Mouse (Mus musculus) layer of hippocampus, postnatal 10 days (tissue): ENCODE results near the gene Akap17b. TPM values are rescaled to one million over a fixed set of nuclear protein-coding genes. Genes with fewer than 3 reads are reported as not detected.
"Not testable (repeated sequence)": the region's sequence is repeated elsewhere in the genome, so short reads cannot be mapped to it uniquely, and the experiment has no call there.

Source experiments
- DNase-seq, 2 experiments: peaks; one replicate each; pipeline ENCODE4 v3.0.0; 2021; ENCODE audit warnings: low spot score in 2 of 2
- long read RNA-seq: library from polyadenylated mRNA; stranded (forward); transcript quantifications from one replicate; pipeline ENCODE4 v2.0.0, GENCODE M21; 2023
- total RNA-seq, 2 experiments: library from RNA; stranded (reverse); gene quantifications; 2 replicates each; pipeline ENCODE4 v1.2.3; 2021

Gene Akap17b
- 1 to 10 TPM; 9.0 to 9.8 TPM for total RNA-seq
- long read RNA-seq, partial matches to known transcripts = 2 of 4 reads
- long read RNA-seq, other reads (novel, unspliced or antisense) = 2 of 4 reads

- peak; percentile 73 to 83 for DNase-seq
Observed at GRCm38 (mm10) chrX:36644657-36645551, at the start of gene Akap17b. Gene Akap17b (minus strand): TSS chrX:36645395.

GRCm38 (mm10) chrX:36691365-36691764 lies 46.2 kb upstream of the Akap17b start:
- no peak for DNase-seq

GRCm38 (mm10) chrX:36689655-36690054 lies 44.5 kb upstream of the Akap17b start:
- no peak for DNase-seq

- no peak for DNase-seq
Observed at GRCm38 (mm10) chrX:36676836-36677235, 31.6 kb upstream of the Akap17b start.

- DNase-seq = no peak
Observed at GRCm38 (mm10) chrX:36672708-36673107, 27.5 kb upstream of the Akap17b start.

- DNase-seq = peak; percentile 12 to 29
Observed at GRCm38 (mm10) chrX:36640046-36640445, 5.1 kb downstream of the Akap17b start.

- DNase-seq = no peak
Observed at GRCm38 (mm10) chrX:36630771-36631170, 14.4 kb downstream of the Akap17b start.

- no peak for DNase-seq
Observed at GRCm38 (mm10) chrX:36628102-36628501, 17.1 kb downstream of the Akap17b start.

GRCm38 (mm10) chrX:36609117-36609516 lies 36.1 kb downstream of the Akap17b start:
- DNase-seq = no peak

GRCm38 (mm10) chrX:36604040-36604439 lies 41.2 kb downstream of the Akap17b start:
- DNase-seq = no peak

- no peak for DNase-seq
Observed at GRCm38 (mm10) chrX:36602926-36603325, 42.3 kb downstream of the Akap17b start.

- no peak for DNase-seq
Observed at GRCm38 (mm10) chrX:36600066-36600465, 45.1 kb downstream of the Akap17b start.

- DNase-seq = no peak
Observed at GRCm38 (mm10) chrX:36599656-36600055, 45.5 kb downstream of the Akap17b start.

- DNase-seq = peak; percentile 15 to 23
Observed at GRCm38 (mm10) chrX:36598861-36599344, 46.3 kb downstream of the Akap17b start.

GRCm38 (mm10) chrX:36598390-36598810 lies 46.8 kb downstream of the Akap17b start:
- no peak for DNase-seq

- peak; percentile 73 to 78 for DNase-seq
Observed at GRCm38 (mm10) chrX:36597707-36598389, 47.3 kb downstream of the Akap17b start, which contains the start of gene Pgrmc1. Gene Pgrmc1 (plus strand): TSS chrX:36598206.

- not testable (repeated sequence) for DNase-seq
Observed at GRCm38 (mm10) chrX:36596483-36597120, 48.6 kb downstream of the Akap17b start.

- no peak for DNase-seq
Observed at GRCm38 (mm10) chrX:36595247-36595646, 49.9 kb downstream of the Akap17b start.

GRCm38 (mm10) chrX:36591539-36591938 lies 53.7 kb downstream of the Akap17b start:
- no peak for DNase-seq

- DNase-seq = no peak
Observed at GRCm38 (mm10) chrX:36591120-36591519, 54.1 kb downstream of the Akap17b start.

- no peak for DNase-seq
Observed at GRCm38 (mm10) chrX:36590266-36590665, 54.9 kb downstream of the Akap17b start.
